In the genomic region with DNA sequence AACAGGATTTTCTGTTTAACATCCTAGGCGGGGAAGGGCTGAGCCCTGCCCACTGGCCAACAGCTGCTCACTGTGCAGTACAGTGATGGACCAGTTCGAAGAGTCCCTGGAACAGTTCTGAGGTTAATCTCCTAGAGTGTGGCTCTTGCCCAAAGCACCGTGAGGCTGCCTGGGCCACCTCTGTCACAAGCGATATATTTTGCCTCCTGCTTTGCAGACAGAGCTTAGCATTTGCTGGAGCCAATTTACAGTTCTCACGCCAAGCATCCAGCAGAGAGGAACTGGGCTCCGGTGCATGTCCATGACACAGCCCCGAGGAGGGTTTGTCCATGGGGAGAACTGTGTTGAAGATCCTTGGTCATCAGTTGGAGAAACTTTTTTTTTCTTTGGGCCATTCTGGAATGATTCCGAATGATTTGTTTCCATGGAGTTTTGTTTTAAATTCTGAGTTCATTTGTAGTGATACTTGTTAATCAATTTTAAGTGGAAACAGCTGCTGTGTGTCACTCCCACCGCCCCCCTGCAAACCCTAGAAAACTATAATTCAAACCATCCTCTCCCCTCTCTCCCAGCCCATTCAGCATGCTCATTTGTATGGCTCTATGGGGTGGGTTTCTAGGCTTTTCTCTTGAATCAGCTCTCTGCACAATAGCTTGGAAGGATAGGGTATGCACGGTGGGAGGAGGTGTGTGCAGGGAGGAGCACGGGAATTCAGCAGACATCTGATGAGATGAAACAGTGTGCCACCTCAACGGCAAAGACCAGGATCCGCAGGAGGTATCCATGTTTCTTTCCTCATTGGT, we compare ENCODE assay signal across 12 mouse cellular contexts.
DNase-seq lines count a peak whose midpoint lies in the region; ATAC-seq lines count a peak whose summit lies in the region.
"Had no signal": no experiment of that assay in that cellular context is flagged by ENCODE, and none has a peak within 500 bp of the region (broad histone marks: within the 10 kb centered on the region; RNA-seq: fewer than 3 reads in every experiment).

No protein-coding gene starts in this region.

- DNase-seq in gastrocnemius, postnatal 14 days, result peak; percentile 23
- no peak for DNase-seq in gastrocnemius, postnatal 36 days
- DNase-seq in retina, postnatal 1 day, result peak; percentile 11
- no peak for DNase-seq in retina, embryonic 14.5 days (ENCODE audit: low spot score)
- DNase-seq in limb, embryonic 11.5 days (ENCODE audit: low spot score), result peak; percentile 50
- no peak for DNase-seq in left cerebral cortex, adult 8-10 months (ENCODE audit: low spot score in 2 of 2)
- DNase-seq in frontal cortex, postnatal 36 days (ENCODE audit: low spot score in 2 of 2), result no peak
- DNase-seq: adrenal gland, postnatal 14 days; cerebellum, adult 9-11 months; gastrocnemius, adult 2 months; lung, postnatal 36 days had no signal

- H3K4me3 ChIP-seq in limb, embryonic 11.5 days (ENCODE audit: low read depth, low read length), result no peak overlapping the region
- H3K4me3 ChIP-seq: gastrocnemius, adult 2 months had no signal

- peaks cover 17% of the 10 kb centered on the region; the same call in 1 of the 2 replicates for H3K4me1 ChIP-seq in limb, embryonic 11.5 days (ENCODE audit: control insufficient read depth, insufficient read depth, low read length)

- intact Hi-C loops in gastrocnemius, postnatal 14 days (cut with DNase I; ENCODE audit: low total_unique reads), result no loop called here
- intact Hi-C loops in gastrocnemius, postnatal 36 days (cut with DNase I), result loop anchor here (5.0 kb wide), 1 partner anchor 226 kb away; the partner anchor contains the start of gene Chst2

- no peak overlapping the region for H3K9ac ChIP-seq in limb, embryonic 11.5 days (ENCODE audit: low read length)

- ATAC-seq in limb, embryonic 11.5 days (ENCODE audit: insufficient number of reproducible peaks, low FRiP score, low TSS enrichment, low read depth), result peak; percentile 58; the same call in 1 of the 2 replicates
- no peak for ATAC-seq in inflammation-experienced regulatory T-cells, adult 6 months

- WGBS in limb, embryonic 11.5 days, result 23% methylated on average over 13 of the region's 13 CpGs

- H3K4me2 ChIP-seq in limb, embryonic 11.5 days (ENCODE audit: low read depth, severe bottlenecking), result no peak overlapping the region

- H3K36me3 ChIP-seq in limb, embryonic 11.5 days (ENCODE audit: control insufficient read depth, insufficient read depth, low read length), result no peaks in the 10 kb centered on the region

- H3K27me3 ChIP-seq in limb, embryonic 11.5 days (ENCODE audit: control insufficient read depth, insufficient read depth, low read length), result no peaks in the 10 kb centered on the region

- H3K9me3 ChIP-seq in limb, embryonic 11.5 days (ENCODE audit: control insufficient read depth, low read length), result no peaks in the 10 kb centered on the region

- peak overlapping the region; percentile 23; the same call in 1 of the 2 replicates for H3K27ac ChIP-seq in limb, embryonic 11.5 days (replicated peaks; ENCODE audit: low read depth, low read length)
- H3K27ac ChIP-seq: gastrocnemius, adult 2 months had no signal

Comparison
In these comparisons a context has a peak if more than half of its experiments do, and no peak if none do; other contexts are left out.
1. DNase-seq: peak in gastrocnemius, postnatal 14 days (single experiment), retina, postnatal 1 day (single experiment) and limb, embryonic 11.5 days (single experiment); none in gastrocnemius, postnatal 36 days (0 of 2), retina, embryonic 14.5 days (single experiment), left cerebral cortex, adult 8-10 months (0 of 2) and frontal cortex, postnatal 36 days (0 of 2).